Mouse (Mus musculus): ENCODE measurements at regions not wholly inside any gene's neighbourhood (a gene's known extent, or its start where the extent isn't known, plus 50 kb on each side); places are given as distances from the start of the nearest gene placed in this dataset.

DNA sequence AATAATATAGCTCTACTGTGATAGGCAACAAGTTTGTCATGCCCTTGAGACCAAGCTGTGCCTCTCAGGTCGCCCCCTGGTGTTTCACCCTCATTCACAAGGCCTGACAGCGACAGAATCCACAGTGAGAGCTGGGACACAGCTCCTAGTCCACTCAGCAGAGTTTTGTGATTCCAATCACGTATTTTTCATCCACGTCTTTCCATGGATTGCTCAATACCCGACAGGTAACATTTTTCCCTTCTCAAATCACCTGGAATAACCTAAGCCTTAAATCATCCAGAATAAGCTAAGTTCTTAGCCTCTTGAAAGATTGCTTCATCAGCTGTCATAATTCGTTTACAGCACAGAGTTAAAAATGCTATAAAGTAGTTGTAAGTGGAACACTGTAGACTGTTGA is 211.3 kb downstream of the Ccdc91 start:
- ATAC-seq, result no peak
- 78% methylated on average over 6 of the region's 6 CpGs for WGBS
- H3K4me2 ChIP-seq (ENCODE audit: low read depth, low read length), result no peak overlapping the region

DNA sequence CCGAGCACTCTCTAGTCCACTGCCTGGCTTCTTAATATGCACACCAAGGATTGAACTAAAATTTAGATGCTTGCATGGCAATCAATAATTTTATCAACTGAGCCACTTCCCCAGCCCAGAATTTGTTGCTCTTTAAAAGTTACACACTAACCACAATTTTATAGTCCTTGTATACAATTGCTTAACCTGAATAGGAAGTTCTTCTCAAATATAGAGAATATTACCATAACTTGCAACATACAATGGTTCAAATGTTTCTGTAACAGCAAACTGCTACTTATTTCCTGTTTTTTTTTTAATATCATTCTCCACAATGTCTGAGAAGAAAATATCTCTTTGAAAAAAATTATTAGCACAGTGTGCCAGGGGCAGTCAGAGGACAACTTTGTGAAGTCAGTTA is 222.6 kb downstream of the Ccdc91 start:
- Histone ChIP-seq H3K27me3 (replicated peaks; ENCODE audit: control insufficient read depth, insufficient read depth, low read length) (no peaks in the 10 kb centered on the region), H3K36me3 (ENCODE audit: control insufficient read depth, insufficient read depth, low read length) (no peaks in the 10 kb centered on the region), H3K9me3 (ENCODE audit: control insufficient read depth, low read length) (no peaks in the 10 kb centered on the region), H3K9ac (ENCODE audit: low read depth, low read length) (no peak overlapping the region), H3K4me1 (ENCODE audit: control insufficient read depth, insufficient read depth, low read length) (no peaks in the 10 kb centered on the region), H3K4me2 (ENCODE audit: low read depth, low read length) (no peak overlapping the region), H3K27ac (ENCODE audit: low read length) (no peak overlapping the region), H3K4me3 (ENCODE audit: low read length) (no peak overlapping the region)
- ATAC-seq, result no peak
- 68% methylated on average over 1 of the region's 1 CpGs for WGBS

More for the DNA sequence above, 211.3 kb downstream of the Ccdc91 start:
- no peaks in the 10 kb centered on the region for H3K4me1 ChIP-seq (ENCODE audit: control insufficient read depth, insufficient read depth, low read length)
- H3K9me3 ChIP-seq (ENCODE audit: control insufficient read depth, low read length), result no peaks in the 10 kb centered on the region
- no peaks in the 10 kb centered on the region for H3K36me3 ChIP-seq (ENCODE audit: control insufficient read depth, insufficient read depth, low read length)
- H3K27me3 ChIP-seq (replicated peaks; ENCODE audit: control insufficient read depth, insufficient read depth, low read length), result no peaks in the 10 kb centered on the region
- no peak overlapping the region for H3K9ac ChIP-seq (ENCODE audit: low read depth, low read length)
- H3K4me3 ChIP-seq (ENCODE audit: low read length), result no peak overlapping the region
- H3K27ac ChIP-seq (ENCODE audit: low read length), result no peak overlapping the region

DNA sequence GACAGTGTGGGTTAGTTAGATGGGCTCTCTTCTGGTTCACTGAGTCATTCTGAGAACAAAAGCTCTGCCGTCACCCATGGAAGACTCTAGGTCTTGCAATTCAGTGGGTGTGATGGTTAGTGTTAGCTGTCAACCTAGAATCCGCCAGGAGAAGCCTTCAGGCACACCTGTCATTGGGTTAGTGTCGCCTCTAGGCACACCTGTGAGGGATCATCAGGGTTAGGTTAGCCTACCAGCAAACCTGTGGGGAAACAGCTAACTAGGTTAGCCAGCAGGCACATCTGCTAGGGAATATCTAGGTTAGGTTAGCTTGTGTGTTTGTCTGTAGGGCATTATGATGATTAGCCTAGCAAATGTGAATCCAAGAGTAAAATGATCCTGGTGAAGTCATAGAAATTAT is 223.8 kb downstream of the Ccdc91 start:
- no peaks in the 10 kb centered on the region for H3K4me1 ChIP-seq (ENCODE audit: control insufficient read depth, insufficient read depth, low read length)
- no peak overlapping the region for H3K4me2 ChIP-seq (ENCODE audit: low read depth, low read length)
- no peaks in the 10 kb centered on the region for H3K9me3 ChIP-seq (ENCODE audit: control insufficient read depth, low read length)
- H3K4me3 ChIP-seq (ENCODE audit: low read length), result no peak overlapping the region
- no peaks in the 10 kb centered on the region for H3K27me3 ChIP-seq (replicated peaks; ENCODE audit: control insufficient read depth, insufficient read depth, low read length)
- ATAC-seq, result no peak
- H3K36me3 ChIP-seq (ENCODE audit: control insufficient read depth, insufficient read depth, low read length), result no peaks in the 10 kb centered on the region
- no peak overlapping the region for H3K9ac ChIP-seq (ENCODE audit: low read depth, low read length)
- 79% methylated on average over 3 of the region's 3 CpGs for WGBS
- H3K27ac ChIP-seq (ENCODE audit: low read length), result no peak overlapping the region

DNA sequence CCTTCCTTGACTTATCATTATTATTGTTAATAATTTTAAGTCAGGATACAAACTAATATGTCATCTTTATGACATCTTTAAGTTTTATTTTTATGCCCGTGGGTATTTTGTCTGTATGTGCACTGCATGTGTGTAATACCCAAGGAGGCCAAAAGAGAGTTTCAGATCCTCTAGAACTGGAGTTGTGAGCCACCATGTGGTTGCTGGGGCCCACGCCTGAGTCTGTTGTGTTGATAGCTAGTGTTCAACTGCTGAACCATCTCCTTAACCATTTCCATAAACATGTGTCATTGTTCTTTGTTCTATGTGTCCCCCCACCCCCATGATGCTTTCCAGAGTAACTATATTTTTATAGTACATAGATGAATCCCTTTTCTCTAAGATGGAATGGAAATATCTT is 225.0 kb downstream of the Ccdc91 start:
- H3K36me3 ChIP-seq (ENCODE audit: control insufficient read depth, insufficient read depth, low read length), result no peaks in the 10 kb centered on the region
- H3K9ac ChIP-seq (ENCODE audit: low read depth, low read length), result no peak overlapping the region
- no peak overlapping the region for H3K27ac ChIP-seq (ENCODE audit: low read length)
- WGBS, result 69% methylated on average over 2 of the region's 2 CpGs
- H3K4me1 ChIP-seq (ENCODE audit: control insufficient read depth, insufficient read depth, low read length), result no peaks in the 10 kb centered on the region
- ATAC-seq, result no peak
- no peaks in the 10 kb centered on the region for H3K27me3 ChIP-seq (replicated peaks; ENCODE audit: control insufficient read depth, insufficient read depth, low read length)
- H3K4me2 ChIP-seq (ENCODE audit: low read depth, low read length), result no peak overlapping the region
- no peaks in the 10 kb centered on the region for H3K9me3 ChIP-seq (ENCODE audit: control insufficient read depth, low read length)
- H3K4me3 ChIP-seq (ENCODE audit: low read length), result no peak overlapping the region

DNA sequence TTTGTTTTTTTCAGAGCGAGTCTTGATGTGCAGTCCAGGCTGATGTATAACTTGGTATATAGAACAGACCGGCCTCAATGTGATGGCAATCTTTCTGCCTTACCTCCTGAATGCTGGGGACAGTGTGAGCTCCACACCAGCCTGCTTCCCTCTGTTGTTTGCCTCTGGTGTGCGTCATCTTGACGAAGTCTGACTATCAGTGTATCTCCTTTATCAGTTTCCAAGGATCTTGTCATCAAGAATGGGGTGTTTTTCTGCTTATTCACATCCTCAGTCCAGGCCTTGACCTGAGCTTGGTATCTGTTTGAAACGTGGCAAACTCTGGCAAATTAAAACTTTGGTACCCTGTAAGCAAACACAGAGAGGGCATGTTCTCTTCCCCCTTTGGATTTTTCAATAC is 226.3 kb downstream of the Ccdc91 start:
- no peaks in the 10 kb centered on the region for H3K36me3 ChIP-seq (ENCODE audit: control insufficient read depth, insufficient read depth, low read length)
- H3K9ac ChIP-seq (ENCODE audit: low read depth, low read length), result no peak overlapping the region
- no peak for ATAC-seq
- H3K4me2 ChIP-seq (ENCODE audit: low read depth, low read length), result no peak overlapping the region
- H3K9me3 ChIP-seq (ENCODE audit: control insufficient read depth, low read length), result no peaks in the 10 kb centered on the region
- H3K4me3 ChIP-seq (ENCODE audit: low read length), result no peak overlapping the region
- no peaks in the 10 kb centered on the region for H3K27me3 ChIP-seq (replicated peaks; ENCODE audit: control insufficient read depth, insufficient read depth, low read length)
- no peak overlapping the region for H3K27ac ChIP-seq (ENCODE audit: low read length)
- no peaks in the 10 kb centered on the region for H3K4me1 ChIP-seq (ENCODE audit: control insufficient read depth, insufficient read depth, low read length)
- WGBS, result 66% methylated on average over 5 of the region's 5 CpGs

DNA sequence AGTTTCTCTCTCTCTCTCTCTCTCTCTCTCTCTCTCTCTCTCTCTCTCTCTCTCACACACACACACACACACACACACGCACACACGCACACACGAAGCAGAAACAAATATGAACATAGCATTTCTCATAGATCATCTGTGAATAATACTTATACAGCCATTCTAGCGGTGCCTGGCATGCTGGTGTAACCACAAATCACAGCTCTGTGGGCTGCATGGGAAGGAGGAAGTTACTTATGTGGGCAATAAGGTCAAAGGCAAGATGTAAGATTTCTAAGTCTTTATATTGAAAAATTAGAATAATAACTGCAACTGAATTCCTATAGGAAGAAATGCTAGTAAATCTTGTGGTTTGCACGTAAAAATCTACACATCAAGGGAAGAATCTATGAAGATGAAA is 228.7 kb downstream of the Ccdc91 start:
- H3K4me1 ChIP-seq (ENCODE audit: control insufficient read depth, insufficient read depth, low read length), result no peaks in the 10 kb centered on the region
- H3K36me3 ChIP-seq (ENCODE audit: control insufficient read depth, insufficient read depth, low read length), result no peaks in the 10 kb centered on the region
- ATAC-seq, result no peak
- no peak overlapping the region for H3K4me3 ChIP-seq (ENCODE audit: low read length)
- 79% methylated on average over 5 of the region's 5 CpGs for WGBS
- H3K4me2 ChIP-seq (ENCODE audit: low read depth, low read length), result no peak overlapping the region
- H3K27ac ChIP-seq (ENCODE audit: low read length), result no peak overlapping the region
- H3K9me3 ChIP-seq (ENCODE audit: control insufficient read depth, low read length), result no peaks in the 10 kb centered on the region
- H3K27me3 ChIP-seq (replicated peaks; ENCODE audit: control insufficient read depth, insufficient read depth, low read length), result no peaks in the 10 kb centered on the region
- H3K9ac ChIP-seq (ENCODE audit: low read depth, low read length), result no peak overlapping the region

DNA sequence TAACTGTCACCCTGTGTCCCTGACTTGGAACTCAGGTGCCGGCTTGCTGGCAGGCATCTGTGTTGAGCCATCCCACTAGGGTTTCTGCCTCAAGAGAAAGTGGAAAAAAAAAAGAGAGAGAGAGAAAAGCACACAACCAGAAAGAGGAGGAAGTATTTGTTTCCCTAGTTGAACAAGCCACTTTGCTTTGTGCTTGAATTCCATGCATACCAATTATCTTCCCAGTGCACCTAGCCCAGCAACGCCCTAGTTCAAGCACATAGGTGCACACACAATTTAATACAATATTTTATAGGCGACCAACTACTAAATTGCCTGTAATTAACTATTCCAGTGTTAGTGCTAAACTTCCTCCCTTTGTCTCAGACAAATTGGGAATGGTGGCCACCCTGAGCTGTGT is 230.3 kb downstream of the Ccdc91 start:
- Histone ChIP-seq H3K9ac (ENCODE audit: low read depth, low read length) (no peak overlapping the region), H3K9me3 (ENCODE audit: control insufficient read depth, low read length) (no peaks in the 10 kb centered on the region), H3K27me3 (replicated peaks; ENCODE audit: control insufficient read depth, insufficient read depth, low read length) (no peaks in the 10 kb centered on the region), H3K4me2 (ENCODE audit: low read depth, low read length) (no peak overlapping the region), H3K4me3 (ENCODE audit: low read length) (no peak overlapping the region), H3K4me1 (ENCODE audit: control insufficient read depth, insufficient read depth, low read length) (no peaks in the 10 kb centered on the region), H3K27ac (ENCODE audit: low read length) (no peak overlapping the region), H3K36me3 (ENCODE audit: control insufficient read depth, insufficient read depth, low read length) (no peaks in the 10 kb centered on the region)
- ATAC-seq, result no peak
- 69% methylated on average over 3 of the region's 3 CpGs for WGBS

DNA sequence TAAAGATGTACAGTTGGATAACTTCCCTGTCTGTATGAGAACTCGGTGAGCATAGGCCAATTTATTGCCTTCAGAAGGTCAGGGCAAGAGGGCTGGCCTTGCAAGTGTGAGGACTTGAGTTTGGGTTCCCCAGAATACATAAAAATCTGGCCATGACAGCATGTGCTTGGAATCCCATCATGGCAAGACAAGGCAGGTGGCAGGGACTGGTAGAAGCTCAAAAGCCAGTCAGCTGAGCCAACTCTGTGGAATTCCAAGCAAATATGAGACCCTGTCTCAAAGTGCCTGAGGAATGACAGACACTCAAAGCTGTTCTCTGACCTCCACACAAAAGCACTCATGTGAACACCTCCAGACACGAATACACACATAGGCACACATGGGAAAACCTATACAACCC is 231.1 kb downstream of the Ccdc91 start:
- Histone ChIP-seq H3K27ac (ENCODE audit: low read length) (no peak overlapping the region), H3K36me3 (ENCODE audit: control insufficient read depth, insufficient read depth, low read length) (no peaks in the 10 kb centered on the region), H3K9ac (ENCODE audit: low read depth, low read length) (no peak overlapping the region), H3K27me3 (replicated peaks; ENCODE audit: control insufficient read depth, insufficient read depth, low read length) (no peaks in the 10 kb centered on the region), H3K4me3 (ENCODE audit: low read length) (no peak overlapping the region), H3K4me1 (ENCODE audit: control insufficient read depth, insufficient read depth, low read length) (no peaks in the 10 kb centered on the region), H3K9me3 (ENCODE audit: control insufficient read depth, low read length) (no peaks in the 10 kb centered on the region), H3K4me2 (ENCODE audit: low read depth, low read length) (no peak overlapping the region)
- 75% methylated on average over 2 of the region's 2 CpGs for WGBS
- ATAC-seq, result no peak

DNA sequence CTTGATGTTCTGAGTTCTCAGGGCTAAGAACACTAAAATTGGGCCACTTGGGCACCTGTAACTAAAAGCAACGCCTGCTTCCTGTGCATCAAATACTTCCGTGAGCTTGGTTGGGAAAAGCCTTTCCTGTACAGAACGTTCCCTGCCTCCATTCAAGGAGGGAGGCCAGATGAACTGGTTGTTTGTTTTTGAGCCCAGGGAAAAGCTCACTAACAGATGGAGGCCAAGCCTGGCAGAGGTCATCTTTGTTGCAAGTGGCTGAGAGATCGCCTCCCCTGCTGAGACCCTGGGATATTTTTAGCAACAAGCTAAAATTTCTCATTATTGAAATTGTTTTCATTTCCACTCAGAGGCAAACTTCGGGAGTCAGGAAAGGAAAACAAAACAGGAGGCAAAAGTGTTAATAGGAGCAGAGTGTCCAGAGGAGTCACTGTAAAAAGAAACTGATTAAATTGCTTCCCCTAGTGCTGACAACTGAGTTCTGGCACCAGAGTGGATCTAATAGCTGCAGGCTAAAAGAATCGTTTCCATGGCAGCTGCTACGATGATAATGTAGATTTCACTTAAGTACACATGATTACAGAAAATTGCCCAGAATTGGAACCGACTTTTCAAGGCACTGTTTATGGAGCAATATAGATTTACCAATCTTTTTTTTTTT is 242.6 kb downstream of the Ccdc91 start:
- Histone ChIP-seq H3K27ac (ENCODE audit: low read length) (no peak overlapping the region), H3K4me1 (ENCODE audit: control insufficient read depth, insufficient read depth, low read length) (no peaks in the 10 kb centered on the region), H3K27me3 (replicated peaks; ENCODE audit: control insufficient read depth, insufficient read depth, low read length) (no peaks in the 10 kb centered on the region), H3K9me3 (ENCODE audit: control insufficient read depth, low read length) (no peaks in the 10 kb centered on the region), H3K9ac (ENCODE audit: low read depth, low read length) (no peak overlapping the region), H3K36me3 (ENCODE audit: control insufficient read depth, insufficient read depth, low read length) (no peaks in the 10 kb centered on the region), H3K4me3 (ENCODE audit: low read length) (no peak overlapping the region), H3K4me2 (ENCODE audit: low read depth, low read length) (no peak overlapping the region)
- ATAC-seq, result no peak
- WGBS, result 34% methylated on average over 8 of the region's 8 CpGs

Measured in intestine, embryonic 16.5 days (tissue).